Mouse (Mus musculus) cerebellum, adult 2 months (tissue): ENCODE measurements around the gene Plxdc1.

Experiments used
- CTCF ChIP-seq: fragments of 200-500 bp; IDR thresholded peaks from 2 replicates; pipeline ENCODE4 v1.5.1; 2011; ENCODE audit warnings: low read depth, mild to moderate bottlenecking, control low read depth, low read length, moderate library complexity, borderline replicate concordance; ENCODE audit not compliant: insufficient read depth
- POLR2A ChIP-seq: fragments of 200-500 bp; IDR thresholded peaks from 2 replicates; pipeline ENCODE4 v1.6.1; 2011; ENCODE audit warnings: low read length, control low read depth, borderline replicate concordance; ENCODE audit not compliant: insufficient read depth

GRCm38 (mm10) chr11:97945031-97945430, 41.2 kb downstream of the Plxdc1 start:
- TF ChIP-seq CTCF (no peak), POLR2A (no peak)
